Mouse (Mus musculus) CH12.LX (cell line): ENCODE results near the gene Acta1.

Experiments used
- CTCF ChIP-seq, 2 experiments: IDR thresholded peaks in 1 of 2; conservative IDR thresholded peaks in 1 of 2; 2 replicates each; pipeline ENCODE4 v1.5.1; 2011 to 2012; ENCODE audit warnings: low read depth in 2 of 2, low read length in 2 of 2, improper control_type of control experiment in 1 of 2, inconsistent platforms in 1 of 2, mild to moderate bottlenecking in 1 of 2, moderate library complexity in 1 of 2
- E2F4 ChIP-seq: IDR thresholded peaks from 2 replicates; pipeline ENCODE4 v1.6.1; 2011; ENCODE audit warnings: low read depth, low read length, improper control_type of control experiment; ENCODE audit not compliant: insufficient replicate concordance
- JUND ChIP-seq: conservative IDR thresholded peaks from 2 replicates; pipeline ENCODE4 v1.6.1; 2011; ENCODE audit warnings: low read depth, low read length, improper control_type of control experiment
- MAZ ChIP-seq: IDR thresholded peaks from 2 replicates; pipeline ENCODE4 v1.6.1; 2012; ENCODE audit warnings: low read depth, mild to moderate bottlenecking, inconsistent platforms, low read length, improper control_type of control experiment, moderate library complexity
- TBP ChIP-seq: conservative IDR thresholded peaks from 2 replicates; pipeline ENCODE4 v1.6.1; 2011; ENCODE audit warnings: low read depth, low read length, improper control_type of control experiment

DNA sequence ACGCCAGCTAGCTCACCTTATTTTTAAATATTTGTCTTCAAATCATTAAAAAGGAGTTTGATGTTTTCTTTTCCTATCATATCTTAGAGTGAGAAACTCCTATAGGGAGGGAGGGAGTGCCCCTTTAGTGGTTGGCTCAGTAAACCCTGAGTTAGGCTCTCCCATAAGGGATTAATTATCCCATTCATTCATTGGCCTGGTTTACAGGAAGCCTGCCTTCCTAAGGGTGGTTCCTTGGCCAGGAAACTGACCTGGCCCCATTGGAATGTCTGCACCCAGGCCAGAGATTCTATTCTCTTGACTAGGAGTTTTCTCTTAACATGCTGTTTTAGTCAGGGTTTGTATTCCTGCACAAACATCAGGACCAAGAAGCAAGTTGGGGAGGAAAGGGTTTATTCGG lies 6.6 kb downstream of the Acta1 start:
- TF ChIP-seq JUND, result no peak
- no peak for TF ChIP-seq TBP
- TF ChIP-seq CTCF (conservative IDR thresholded peaks at IDR 0.05 in 1 of 2, IDR thresholded peaks at IDR 0.05 in 1 of 2; ENCODE audit: low read depth in 2 of 2, low read length in 2 of 2), result no peak
- TF ChIP-seq E2F4, result no peak
- TF ChIP-seq MAZ, result no peak
